Mouse (Mus musculus) ES-E14 (cell line): ENCODE results near the gene Pard3. TPM values are rescaled to one million over a fixed set of nuclear protein-coding genes. Genes with fewer than 3 reads are reported as not detected.
A peak's percentile ranks its signal among the peaks of the same experiment; 100 is the strongest.

Experiments
- DNase-seq: peaks from one replicate; pipeline ENCODE4 v3.0.0-alpha.2; 2013; ENCODE audit warnings: low read depth, low spot score
- H3K27ac ChIP-seq: 2 replicates; pipeline ENCODE4 v1.5.1; 2012; ENCODE audit warnings: low read depth, mild to moderate bottlenecking, low read length, moderate library complexity, mixed read lengths; ENCODE audit not compliant: poor library complexity, insufficient read depth, severe bottlenecking
- H3K36me3 ChIP-seq: 2 replicates; pipeline ENCODE4 v1.6.1; 2012; ENCODE audit warnings: mild to moderate bottlenecking, low read length, moderate library complexity, mixed read lengths; ENCODE audit not compliant: control insufficient read depth, poor library complexity, insufficient read depth, severe bottlenecking
- H3K4me1 ChIP-seq, 2 experiments: fragments of 150-350 bp in 1 of 2; sonication (generic) in 1 of 2; 2 replicates each; pipeline ENCODE4 v1.6.1; 2012; ENCODE audit warnings: low read length in 2 of 2, mild to moderate bottlenecking in 1 of 2, mixed read lengths in 1 of 2; ENCODE audit not compliant: control insufficient read depth in 2 of 2, insufficient read depth in 2 of 2, poor library complexity in 1 of 2
- H3K4me3 ChIP-seq, 2 experiments: fragments of 150-350 bp in 1 of 2; sonication (generic) in 1 of 2; 2 replicates each; pipeline ENCODE4 v1.5.1; 2012; ENCODE audit warnings: low read length in 2 of 2, low read depth in 1 of 2, mild to moderate bottlenecking in 1 of 2, mixed read lengths in 1 of 2; ENCODE audit not compliant: insufficient read depth in 1 of 2, poor library complexity in 1 of 2, severe bottlenecking in 1 of 2
- H3K9ac ChIP-seq: 2 replicates; pipeline ENCODE4 v1.6.1; 2012; ENCODE audit warnings: low read depth, mild to moderate bottlenecking, low read length, mixed read lengths; ENCODE audit not compliant: poor library complexity, insufficient read depth, severe bottlenecking
- H3K9me3 ChIP-seq: fragments of 150-350 bp; sonication (generic); 2 replicates; pipeline ENCODE4 v1.6.1; 2012; ENCODE audit warnings: low read depth, mild to moderate bottlenecking, low read length; ENCODE audit not compliant: control insufficient read depth, insufficient read depth
- CHD2 ChIP-seq: IDR thresholded peaks from 2 replicates; pipeline ENCODE4 v1.6.1; 2014; ENCODE audit warnings: mild to moderate bottlenecking, low read depth, low read length, inconsistent platforms
- HCFC1 ChIP-seq: IDR thresholded peaks from 2 replicates; pipeline ENCODE4 v1.6.1; 2012; ENCODE audit warnings: low read length, inconsistent platforms, borderline replicate concordance; ENCODE audit not compliant: insufficient read depth
- MAFK ChIP-seq: IDR thresholded peaks from 2 replicates; pipeline ENCODE4 v1.6.1; 2014; ENCODE audit warnings: mild to moderate bottlenecking, low read depth, low read length, inconsistent platforms; ENCODE audit not compliant: insufficient read depth
- ZC3H11A ChIP-seq: IDR thresholded peaks from 2 replicates; pipeline ENCODE4 v1.6.1; 2012; ENCODE audit warnings: low read depth, mild to moderate bottlenecking, inconsistent platforms, low read length, borderline replicate concordance
- ZNF384 ChIP-seq: IDR thresholded peaks from 2 replicates; pipeline ENCODE4 v1.6.1; 2012; ENCODE audit warnings: low read depth, low read length, inconsistent platforms
- in situ Hi-C, 2 experiments: fragments of 600-800 bp; cut with MboI; formaldehyde crosslinking; loops; one replicate each; pipeline ENCODE4 v1.15.1; 2025; ENCODE audit warnings: low sequenced_read_pairs in 2 of 2, inconsistent platforms in 1 of 2; ENCODE audit not compliant: unreplicated experiment in 2 of 2
- total RNA-seq: library from RNA; depleted of rRNA; stranded (reverse); fragments of 300-350 nt; gene quantifications from 2 replicates; pipeline ENCODE4 v1.2.3, GENCODE M21; 2012

The Pard3 gene
- total RNA-seq, 1 experiment, result 30.2 TPM

DNA sequence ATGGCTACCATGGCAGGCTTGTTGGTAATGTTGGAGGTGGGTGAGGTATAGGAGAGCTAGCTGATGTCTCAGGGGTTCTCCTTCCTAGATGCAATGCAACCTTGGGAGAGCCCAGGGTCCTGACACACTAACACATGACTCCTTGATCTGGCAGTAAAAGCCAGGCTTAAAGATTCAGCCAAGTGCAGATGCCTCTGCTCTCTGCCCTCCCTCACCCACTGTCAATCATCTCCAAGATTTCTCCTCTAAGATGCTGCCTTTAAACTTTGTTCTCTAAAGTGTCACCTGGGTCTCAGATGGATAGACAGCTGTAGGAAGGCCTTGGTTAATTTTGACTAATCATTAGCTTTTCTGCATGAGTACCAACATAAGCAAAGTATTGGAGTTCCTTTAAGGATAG lies 125.0 kb downstream of the Pard3 start:
- Histone ChIP-seq H3K36me3 (no peaks in the 10 kb centered on the region), H3K9me3 (no peaks in the 10 kb centered on the region), H3K4me1 (peaks cover 0 to 4% of the 10 kb centered on the region in 2 experiments; a peak in 1 of 4 replicates), H3K9ac (no peak overlapping the region), H3K4me3 (no peak overlapping the region), H3K27ac (no peak overlapping the region)
- in situ Hi-C loops, result no loop called here
- no peak for DNase-seq
- TF ChIP-seq HCFC1 (no peak), ZC3H11A (no peak), MAFK (no peak), ZNF384 (no peak), CHD2 (no peak)

DNA sequence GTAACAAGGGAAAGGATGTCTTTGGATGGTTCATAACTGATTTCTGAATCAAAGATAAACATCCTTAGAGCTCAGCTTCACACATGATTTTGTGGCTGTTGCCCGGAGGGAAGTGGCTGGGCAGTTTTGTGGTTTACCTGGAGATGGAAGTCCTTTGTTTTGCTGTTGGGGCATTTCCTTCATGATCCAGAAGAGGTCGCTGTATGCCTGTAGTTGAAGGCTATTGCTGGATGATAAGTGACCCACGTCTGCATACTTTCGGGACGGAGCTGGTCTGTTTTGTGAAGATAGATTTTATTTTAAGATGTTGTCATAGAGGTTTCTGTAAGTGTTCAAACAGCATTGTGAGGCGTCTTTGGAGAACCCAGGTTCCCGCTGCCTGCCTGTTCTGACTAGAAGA lies 126.7 kb downstream of the Pard3 start:
- Histone ChIP-seq H3K4me1 (peaks cover 0 to 4% of the 10 kb centered on the region in 2 experiments; a peak in 1 of 4 replicates), H3K4me3 (no peak overlapping the region), H3K9ac (no peak overlapping the region), H3K27ac (no peak overlapping the region), H3K9me3 (no peaks in the 10 kb centered on the region), H3K36me3 (no peaks in the 10 kb centered on the region)
- peak; percentile 60 for DNase-seq
- in situ Hi-C loops, result no loop called here
- TF ChIP-seq ZNF384 (no peak), HCFC1 (no peak), ZC3H11A (peak; percentile 65), MAFK (peak; percentile 42; the same call in 1 of the 2 replicates)

DNA sequence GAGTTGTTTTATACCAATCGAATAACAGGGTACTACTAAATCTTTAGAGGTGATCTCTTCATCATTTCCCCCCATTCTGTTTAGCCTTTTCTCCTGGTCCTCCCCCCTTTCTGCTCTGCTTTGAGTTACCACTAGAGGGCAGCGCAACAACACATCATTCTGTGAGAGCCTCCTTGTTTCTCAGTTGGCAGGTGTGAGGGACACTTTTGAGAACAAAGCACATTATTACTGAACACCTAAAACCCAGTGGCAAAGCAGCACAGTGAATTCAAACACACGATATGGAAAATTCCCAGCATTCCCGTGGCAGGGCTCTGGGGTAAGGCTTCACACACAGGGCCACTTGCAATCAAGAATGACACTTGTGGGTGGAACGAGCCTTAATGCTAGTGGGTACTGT lies 127.7 kb downstream of the Pard3 start:
- Histone ChIP-seq H3K4me1 (no peaks in the 10 kb centered on the region), H3K27ac (no peak overlapping the region), H3K4me3 (no peak overlapping the region), H3K36me3 (no peaks in the 10 kb centered on the region; the same call in 1 of the 2 replicates), H3K9me3 (no peaks in the 10 kb centered on the region), H3K9ac (no peak overlapping the region)
- TF ChIP-seq CHD2, result no peak
- no peak for TF ChIP-seq MAFK
- no peak for TF ChIP-seq ZC3H11A
- TF ChIP-seq HCFC1, result no peak
- TF ChIP-seq ZNF384, result no peak
- in situ Hi-C loops, result no loop called here
- peak; percentile 37 for DNase-seq

DNA sequence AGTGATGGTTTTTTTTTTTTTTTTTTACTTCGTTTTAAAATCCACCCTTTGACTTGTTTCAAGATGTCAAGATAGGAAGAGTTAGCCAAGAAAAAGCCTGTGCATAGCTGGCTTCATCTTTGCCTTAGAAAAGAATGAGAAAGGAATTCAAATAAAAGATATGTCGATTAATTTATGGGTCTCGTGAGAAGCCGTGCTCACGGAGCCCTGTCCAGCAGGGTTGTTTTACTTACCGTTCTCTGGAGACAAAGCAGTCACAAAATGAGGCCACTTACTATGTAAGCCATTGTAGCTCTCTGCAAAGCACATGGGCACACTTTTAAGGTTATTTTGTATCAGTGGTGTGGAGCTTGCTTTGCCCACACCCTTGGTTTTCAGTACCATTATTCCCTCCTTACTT lies 128.1 kb downstream of the Pard3 start:
- no peak overlapping the region for H3K4me3 ChIP-seq
- in situ Hi-C loops, result no loop called here
- DNase-seq, result no peak
- no peak for TF ChIP-seq CHD2
- TF ChIP-seq HCFC1, result no peak
- no peak for TF ChIP-seq ZC3H11A
- TF ChIP-seq MAFK, result no peak
- no peak for TF ChIP-seq ZNF384
- H3K4me1 ChIP-seq, result no peaks in the 10 kb centered on the region
- no peaks in the 10 kb centered on the region; the same call in 1 of the 2 replicates for H3K36me3 ChIP-seq
- no peak overlapping the region for H3K9ac ChIP-seq
- H3K27ac ChIP-seq, result no peak overlapping the region
- no peaks in the 10 kb centered on the region for H3K9me3 ChIP-seq

DNA sequence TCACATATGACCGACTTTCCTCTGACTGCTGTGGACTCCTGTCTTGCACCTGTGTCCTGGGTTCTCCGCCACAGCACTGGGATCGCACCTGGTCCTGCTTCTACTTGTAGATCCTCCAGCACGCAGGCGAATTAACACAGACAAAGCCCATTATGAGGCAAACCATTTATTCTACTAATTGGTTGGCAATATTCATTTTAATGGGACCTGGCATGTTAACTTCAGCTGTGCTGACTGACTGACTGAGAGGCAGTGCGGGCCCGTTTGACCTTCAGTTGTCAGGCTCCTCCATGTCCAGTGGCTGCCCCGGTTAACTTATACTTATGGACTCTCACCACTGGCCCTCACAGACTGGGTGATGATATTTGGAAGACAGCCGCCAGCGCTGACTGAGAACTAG lies 128.6 kb downstream of the Pard3 start:
- DNase-seq, result no peak

More for the DNA sequence above, 128.6 kb downstream of the Pard3 start:
- no peak overlapping the region for H3K4me3 ChIP-seq
- in situ Hi-C loops, result no loop called here
- no peak overlapping the region for H3K9ac ChIP-seq
- no peaks in the 10 kb centered on the region for H3K9me3 ChIP-seq
- no peaks in the 10 kb centered on the region for H3K4me1 ChIP-seq
- no peaks in the 10 kb centered on the region; the same call in 1 of the 2 replicates for H3K36me3 ChIP-seq
- no peak overlapping the region for H3K27ac ChIP-seq
- TF ChIP-seq ZNF384 (no peak), ZC3H11A (no peak), CHD2 (no peak), MAFK (no peak), HCFC1 (no peak)
